Mouse (Mus musculus): Measurements from ENCODE around the gene Tsc22d4. TPM values are rescaled to one million over a fixed set of nuclear protein-coding genes. Genes with fewer than 3 reads are reported as not detected.

Tsc22d4 gene
- polyA plus RNA-seq, 1 experiment: 582 TPM

DNA sequence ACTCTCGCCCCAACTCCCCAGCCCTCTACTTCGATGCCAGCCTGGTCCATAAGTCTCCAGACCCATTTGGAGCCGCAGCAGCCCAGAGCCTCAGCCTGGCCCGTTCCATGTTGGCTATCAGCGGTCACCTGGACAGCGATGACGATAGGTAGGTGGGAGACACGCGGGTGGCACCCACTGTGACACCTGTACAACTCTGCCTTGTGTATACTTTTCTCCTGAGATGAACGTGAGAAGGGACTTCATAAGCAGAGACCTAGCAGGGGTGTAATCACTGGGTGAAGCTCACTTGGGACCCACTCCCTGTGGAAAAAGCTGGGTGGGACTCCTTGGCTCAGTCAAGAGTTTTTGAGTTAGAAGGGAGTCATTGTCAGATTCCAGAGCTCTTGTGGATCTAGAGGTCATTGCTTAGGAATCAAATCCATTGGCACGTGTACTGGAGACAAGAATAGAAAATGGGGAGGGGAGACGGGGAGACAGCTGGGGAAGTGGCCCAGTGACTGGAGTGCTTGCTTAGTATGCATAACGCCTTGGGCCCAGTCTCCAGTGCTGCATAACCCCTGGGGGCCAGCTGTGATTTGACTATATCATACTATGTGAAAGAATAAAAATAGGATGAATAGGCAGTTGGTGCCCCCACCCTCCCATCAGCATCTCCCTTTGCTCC lies 5.8 kb downstream of the Tsc22d4 start:
- H3K27me3 ChIP-seq (replicated peaks): no peaks in the 10 kb centered on the region
- H3K9me3 ChIP-seq: no peaks in the 10 kb centered on the region
- H3K4me3 ChIP-seq (replicated peaks): no peak overlapping the region
- peaks cover 78% of the 10 kb centered on the region for H3K4me1 ChIP-seq
- peaks cover 75% of the 10 kb centered on the region for H3K36me3 ChIP-seq (replicated peaks; ENCODE audit: low read length)
- TF ChIP-seq GATA1 (IDR thresholded peaks at IDR 0.05; ENCODE audit: borderline replicate concordance, low read length) (no peak), FLI1 (IDR thresholded peaks at IDR 0.05; ENCODE audit: low read length) (no peak)

DNA sequence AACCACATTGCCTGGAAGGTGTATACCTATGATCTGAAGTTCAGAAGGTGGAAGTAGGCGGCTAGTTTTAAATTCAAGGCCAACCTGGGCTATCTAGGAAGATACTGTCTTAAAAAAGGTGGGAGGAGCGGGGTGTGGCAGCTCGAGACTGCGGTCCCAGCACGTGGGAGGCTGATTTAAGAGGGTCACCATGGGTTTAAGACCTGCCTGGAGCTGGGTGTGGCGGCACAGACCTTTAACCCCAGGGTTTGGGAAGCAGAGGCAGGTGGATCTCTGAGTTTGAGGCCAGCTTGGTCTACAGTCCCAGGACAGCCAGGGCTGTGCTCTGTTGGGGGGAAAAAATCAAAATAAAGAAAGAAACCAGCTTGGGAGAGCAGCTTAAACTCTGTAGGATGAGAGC lies 6.5 kb downstream of the Tsc22d4 start:
- no peaks in the 10 kb centered on the region for H3K9me3 ChIP-seq

GRCm38 (mm10) chr5:137753111-137753832 lies 7.7 kb downstream of the Tsc22d4 start:
- no peaks in the 10 kb centered on the region for H3K9me3 ChIP-seq
- TF ChIP-seq FLI1 (IDR thresholded peaks at IDR 0.05; ENCODE audit: low read length) (no peak), GATA1 (IDR thresholded peaks at IDR 0.05; ENCODE audit: borderline replicate concordance, low read length) (no peak)
- no peak overlapping the region for H3K4me3 ChIP-seq (replicated peaks)
- H3K4me1 ChIP-seq: peaks cover 90% of the 10 kb centered on the region
- H3K36me3 ChIP-seq (replicated peaks; ENCODE audit: low read length): peaks cover 88% of the 10 kb centered on the region
- no peaks in the 10 kb centered on the region for H3K27me3 ChIP-seq (replicated peaks)

More for the DNA sequence above, 6.5 kb downstream of the Tsc22d4 start:
- Histone ChIP-seq H3K4me3 (replicated peaks) (no peak overlapping the region), H3K36me3 (replicated peaks; ENCODE audit: low read length) (peaks cover 82% of the 10 kb centered on the region), H3K27me3 (replicated peaks) (no peaks in the 10 kb centered on the region), H3K4me1 (peaks cover 84% of the 10 kb centered on the region)
- TF ChIP-seq FLI1 (IDR thresholded peaks at IDR 0.05; ENCODE audit: low read length): no peak
- TF ChIP-seq GATA1 (IDR thresholded peaks at IDR 0.05; ENCODE audit: borderline replicate concordance, low read length): no peak

DNA sequence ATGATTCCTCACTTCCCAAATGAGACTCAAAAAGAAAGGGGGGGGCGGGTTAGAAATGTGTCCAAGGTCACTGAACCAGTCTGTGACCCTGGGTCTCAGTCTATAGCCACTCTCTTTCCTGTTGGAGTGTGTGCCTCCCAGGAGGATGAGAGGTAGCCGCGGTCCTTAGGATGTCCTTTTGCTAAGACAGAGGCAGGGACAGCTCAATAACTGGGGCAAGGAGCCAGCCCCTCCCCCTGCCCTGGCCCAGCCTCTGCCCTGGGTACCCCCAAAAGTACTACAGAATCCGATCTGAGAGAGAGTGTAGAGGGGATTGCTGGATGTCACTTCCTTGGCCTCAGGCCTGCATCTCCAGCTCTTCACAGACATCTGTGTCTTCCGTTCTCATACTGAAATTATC lies 9.9 kb downstream of the Tsc22d4 start:
- H3K36me3 ChIP-seq (replicated peaks; ENCODE audit: low read length): peaks cover 96% of the 10 kb centered on the region
- no peaks in the 10 kb centered on the region for H3K9me3 ChIP-seq
- no peak for TF ChIP-seq GATA1 (IDR thresholded peaks at IDR 0.05; ENCODE audit: borderline replicate concordance, low read length)
- no peak for TF ChIP-seq FLI1 (IDR thresholded peaks at IDR 0.05; ENCODE audit: low read length)
- no peaks in the 10 kb centered on the region for H3K27me3 ChIP-seq (replicated peaks)
- peaks cover 93% of the 10 kb centered on the region for H3K4me1 ChIP-seq
- H3K4me3 ChIP-seq (replicated peaks): no peak overlapping the region

GRCm38 (mm10) chr5:137756106-137756505 lies 10.6 kb downstream of the Tsc22d4 start:
- no peaks in the 10 kb centered on the region for H3K27me3 ChIP-seq (replicated peaks)
- H3K36me3 ChIP-seq (replicated peaks; ENCODE audit: low read length): peaks cover 96% of the 10 kb centered on the region
- peaks cover 89% of the 10 kb centered on the region for H3K4me1 ChIP-seq
- no peaks in the 10 kb centered on the region for H3K9me3 ChIP-seq
- TF ChIP-seq FLI1 (IDR thresholded peaks at IDR 0.05; ENCODE audit: low read length): no peak
- TF ChIP-seq GATA1 (IDR thresholded peaks at IDR 0.05; ENCODE audit: borderline replicate concordance, low read length): no peak
- no peak overlapping the region for H3K4me3 ChIP-seq (replicated peaks)

DNA sequence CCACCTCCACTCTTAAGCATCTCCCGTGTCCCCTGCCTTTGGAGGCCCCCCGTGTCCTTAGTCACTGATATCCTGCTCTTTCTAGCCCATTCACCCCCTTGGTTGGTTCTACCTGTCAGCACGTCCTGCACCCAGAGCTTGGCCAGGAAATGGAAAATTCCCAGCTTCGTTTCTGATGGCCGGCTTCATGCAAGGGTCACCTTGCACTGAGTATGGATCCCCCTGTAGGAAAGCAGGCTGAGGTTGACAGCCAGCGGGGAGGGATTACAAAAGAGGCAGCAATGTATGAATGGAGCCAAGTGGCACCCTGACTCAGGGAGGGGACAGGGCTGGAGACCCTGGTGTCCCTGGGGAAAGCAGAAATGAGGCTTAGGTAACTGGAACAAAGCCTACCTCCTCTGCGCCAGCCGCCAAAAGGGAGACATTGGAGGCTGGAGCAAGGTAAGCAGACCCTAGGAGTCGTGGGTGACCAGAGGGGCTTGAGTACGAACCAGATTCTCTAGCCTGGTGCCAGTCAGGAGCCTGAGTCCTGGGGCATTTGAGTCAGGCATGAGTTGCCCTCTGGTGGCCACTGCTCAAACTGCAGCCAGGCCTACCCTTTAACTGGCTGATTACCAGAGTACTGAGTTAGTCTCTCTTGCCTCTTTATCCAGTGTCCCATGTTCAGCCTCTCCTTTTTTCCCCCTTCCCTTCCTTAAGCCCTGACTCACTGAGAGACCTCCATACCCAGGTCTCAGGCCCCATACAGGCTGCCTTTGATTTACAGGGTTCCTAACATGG lies 11.5 kb downstream of the Tsc22d4 start:
- peaks cover 95% of the 10 kb centered on the region for H3K36me3 ChIP-seq (replicated peaks; ENCODE audit: low read length)

GRCm38 (mm10) chr5:137757887-137758286 lies 12.4 kb downstream of the Tsc22d4 start:
- TF ChIP-seq GATA1 (IDR thresholded peaks at IDR 0.05; ENCODE audit: borderline replicate concordance, low read length) (no peak), FLI1 (IDR thresholded peaks at IDR 0.05; ENCODE audit: low read length) (no peak)
- H3K9me3 ChIP-seq: no peaks in the 10 kb centered on the region
- peaks cover 95% of the 10 kb centered on the region for H3K36me3 ChIP-seq (replicated peaks; ENCODE audit: low read length)
- H3K4me1 ChIP-seq: peaks cover 72% of the 10 kb centered on the region
- H3K4me3 ChIP-seq (replicated peaks): no peak overlapping the region
- H3K27me3 ChIP-seq (replicated peaks): no peaks in the 10 kb centered on the region

More for the DNA sequence above, 11.5 kb downstream of the Tsc22d4 start:
- Histone ChIP-seq H3K27me3 (replicated peaks) (no peaks in the 10 kb centered on the region), H3K9me3 (no peaks in the 10 kb centered on the region), H3K4me3 (replicated peaks) (no peak overlapping the region), H3K4me1 (peaks cover 79% of the 10 kb centered on the region)
- TF ChIP-seq FLI1 (IDR thresholded peaks at IDR 0.05; ENCODE audit: low read length) (no peak), GATA1 (IDR thresholded peaks at IDR 0.05; ENCODE audit: borderline replicate concordance, low read length) (no peak)

- H3K4me3 ChIP-seq (replicated peaks): no peak overlapping the region
- H3K9me3 ChIP-seq: no peaks in the 10 kb centered on the region
- peaks cover 61% of the 10 kb centered on the region for H3K4me1 ChIP-seq
- TF ChIP-seq GATA1 (IDR thresholded peaks at IDR 0.05; ENCODE audit: borderline replicate concordance, low read length) (no peak), FLI1 (IDR thresholded peaks at IDR 0.05; ENCODE audit: low read length) (no peak)
- H3K36me3 ChIP-seq (replicated peaks; ENCODE audit: low read length): peaks cover 87% of the 10 kb centered on the region
- H3K27me3 ChIP-seq (replicated peaks): no peaks in the 10 kb centered on the region
These were observed 13.5 kb downstream of the Tsc22d4 start for GRCm38 (mm10) chr5:137758921-137759534.

DNA sequence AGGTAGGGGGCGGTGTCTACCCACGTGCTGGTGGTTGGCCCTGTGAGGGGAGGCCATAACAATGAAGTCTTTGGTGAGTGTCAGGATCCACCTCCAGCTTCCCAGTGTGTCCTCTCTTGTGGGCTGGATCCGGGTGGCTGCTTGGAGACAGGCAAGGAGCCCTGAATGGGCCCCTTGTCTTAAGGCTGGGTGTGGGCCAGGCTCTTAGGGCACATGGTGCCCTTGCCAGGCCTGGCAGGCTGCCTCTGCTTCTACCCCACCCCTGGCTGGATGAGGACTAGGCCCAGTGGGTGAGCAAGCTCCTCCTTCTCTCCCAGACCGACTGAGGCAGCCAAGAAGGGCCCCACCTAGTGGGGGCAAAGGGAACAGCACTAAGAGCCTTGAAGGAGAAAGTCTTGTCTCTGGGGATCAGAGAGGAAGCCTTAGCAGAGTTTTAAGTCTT lies 14.5 kb downstream of the Tsc22d4 start:
- Histone ChIP-seq H3K4me3 (replicated peaks) (no peak overlapping the region), H3K9me3 (no peaks in the 10 kb centered on the region), H3K4me1 (peaks cover 56% of the 10 kb centered on the region), H3K27me3 (replicated peaks) (no peaks in the 10 kb centered on the region), H3K36me3 (replicated peaks; ENCODE audit: low read length) (peaks cover 91% of the 10 kb centered on the region)
- no peak for TF ChIP-seq FLI1 (IDR thresholded peaks at IDR 0.05; ENCODE audit: low read length)
- TF ChIP-seq GATA1 (IDR thresholded peaks at IDR 0.05; ENCODE audit: borderline replicate concordance, low read length): no peak
